Mouse (Mus musculus) hindbrain, embryonic 12.5 days (tissue): Measurements from ENCODE around the gene Itga9. TPM values are rescaled to one million over a fixed set of nuclear protein-coding genes. Genes with fewer than 3 reads are reported as not detected.

ENCODE experiments used
- ATAC-seq: fragments of 200-750 bp; cut with Nextera tagmentation; 2 replicates; pipeline ENCODE4 v1.8.0; 2017; ENCODE audit warnings: moderate TSS enrichment; ENCODE audit not compliant: low FRiP score
- H3K27ac ChIP-seq: fragments of 300-500 bp; sonication (generic); 2 replicates; pipeline ENCODE4 v1.5.1; 2016; ENCODE audit warnings: mild to moderate bottlenecking
- H3K27me3 ChIP-seq: fragments of 300-500 bp; sonication (generic); 2 replicates; pipeline ENCODE4 v1.6.1; 2016; ENCODE audit warnings: mild to moderate bottlenecking
- H3K36me3 ChIP-seq: fragments of 300-500 bp; sonication (generic); 2 replicates; pipeline ENCODE4 v1.6.1; 2016; ENCODE audit warnings: mild to moderate bottlenecking
- H3K4me1 ChIP-seq: fragments of 300-500 bp; sonication (generic); 2 replicates; pipeline ENCODE4 v1.6.1; 2016
- H3K4me2 ChIP-seq: fragments of 300-500 bp; sonication (generic); replicated peaks from 2 replicates; pipeline ENCODE4 v1.6.1; 2016; ENCODE audit warnings: mild to moderate bottlenecking
- H3K4me3 ChIP-seq: fragments of 300-500 bp; sonication (generic); 2 replicates; pipeline ENCODE4 v1.5.1; 2016; ENCODE audit warnings: mild to moderate bottlenecking
- H3K9ac ChIP-seq: fragments of 300-500 bp; sonication (generic); 2 replicates; pipeline ENCODE4 v1.6.1; 2016; ENCODE audit warnings: mild to moderate bottlenecking, moderate library complexity
- H3K9me3 ChIP-seq: fragments of 300-500 bp; sonication (generic); replicated peaks from 2 replicates; pipeline ENCODE4 v1.6.1; 2016; ENCODE audit warnings: mild to moderate bottlenecking
- WGBS: fragments of 180-500 bp; shearing (Covaris S2); methylation state at CpG from one replicate; pipeline ENCODE4 v1.1.7; 2016; 5-methylcytosine and 5-hydroxymethylcytosine counted together
- polyA plus RNA-seq: library from polyadenylated mRNA; unstranded; fragments of >200 nt; fragmentation: Nextera tagmentation; extraction: Ambion mirVana; gene quantifications from 2 replicates; pipeline ENCODE4 v1.2.1, GENCODE M21; 2016

The Itga9 gene
- 12.4 and 12.7 TPM in 2 replicates for polyA plus RNA-seq

DNA sequence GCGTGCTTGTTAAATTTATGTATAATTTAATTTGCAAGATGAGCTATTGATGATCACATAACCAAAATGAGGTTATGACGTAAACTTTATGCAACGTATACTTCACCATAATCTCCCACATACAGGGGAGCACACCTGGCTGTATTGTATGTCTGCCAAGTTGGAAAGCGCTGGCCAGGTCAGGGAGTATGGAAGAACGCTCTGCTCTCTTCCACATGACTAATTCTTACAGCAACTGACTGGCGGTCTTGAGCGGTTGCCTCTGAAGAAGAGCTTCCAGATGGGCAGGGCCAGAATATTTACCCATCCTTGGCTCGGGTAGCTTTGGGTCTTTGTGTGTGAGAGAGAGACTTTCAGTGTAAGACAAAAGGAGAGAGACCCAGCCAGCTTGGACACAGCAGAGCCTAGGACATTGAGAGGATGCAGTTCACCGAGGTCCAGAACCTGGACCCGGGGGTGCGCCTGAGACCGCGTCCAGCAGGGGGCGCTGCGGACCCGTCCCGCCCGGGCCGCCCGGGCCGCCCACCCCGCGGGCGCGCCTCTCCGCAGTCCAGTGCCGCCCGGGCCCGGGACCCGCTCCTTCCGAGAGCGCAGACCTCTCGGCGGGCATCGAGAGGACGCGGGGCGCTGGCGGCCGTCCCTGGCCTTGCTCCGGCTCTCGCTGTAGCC lies at the start of gene Itga9:
Gene Itga9 (plus strand): TSS at position 543 of the 669 bp plus-strand sequence.
- Histone ChIP-seq H3K4me3 (peak within 1 kb of the TSS; percentile 61), H3K27me3 (peaks cover 44% of the 10 kb centered on the region), H3K27ac (peak within 1 kb of the TSS; percentile 40; the same call in 1 of the 2 replicates), H3K9me3 (no peaks in the 10 kb centered on the region), H3K9ac (peak within 1 kb of the TSS; percentile 87), H3K36me3 (no peaks in the 10 kb centered on the region), H3K4me2 (peak within 1 kb of the TSS; percentile 88), H3K4me1 (peaks cover 12% of the 10 kb centered on the region)
- peak; percentile 85 for ATAC-seq
- 12% methylated on average over 42 of the region's 42 CpGs for WGBS

DNA sequence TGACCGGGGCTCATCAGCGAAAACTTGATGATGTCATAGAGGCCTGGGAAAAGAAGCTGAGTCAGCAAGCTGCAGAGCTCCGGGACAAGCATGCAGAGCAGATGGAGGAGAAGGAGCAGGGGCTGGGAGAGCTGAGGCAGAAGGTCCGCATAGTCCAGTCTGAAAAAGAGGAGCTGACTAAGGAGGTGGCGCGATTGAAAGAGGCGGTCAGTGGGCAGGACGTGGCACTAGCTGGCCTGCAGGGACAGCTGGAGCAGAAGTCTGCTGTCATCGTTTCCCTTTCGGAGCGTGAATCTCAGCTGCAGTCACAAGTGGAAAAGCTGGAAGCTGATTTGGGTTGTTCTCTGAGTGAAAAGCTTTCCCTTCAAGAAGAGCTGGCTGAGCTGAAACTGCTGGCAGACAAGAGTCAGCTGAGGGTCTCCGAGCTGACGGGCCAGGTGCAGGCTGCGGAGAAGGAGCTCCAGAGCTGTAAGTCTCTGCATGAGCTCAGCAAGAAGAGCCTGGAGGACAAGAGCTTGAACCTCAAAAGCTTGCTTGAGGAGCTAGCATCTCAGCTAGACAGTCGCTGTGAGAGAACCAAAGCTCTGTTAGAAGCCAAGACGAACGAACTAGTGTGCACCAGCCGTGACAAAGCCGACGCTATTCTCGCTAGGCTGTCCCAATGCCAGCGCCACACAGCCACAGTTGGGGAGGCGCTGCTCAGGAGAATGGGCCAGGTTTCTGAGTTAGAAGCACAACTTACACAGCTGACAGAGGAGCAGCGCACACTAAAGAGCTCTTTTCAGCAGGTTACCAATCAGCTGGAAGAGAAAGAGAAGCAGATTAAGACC lies 49.3 kb upstream of the Itga9 start:
- Histone ChIP-seq H3K4me2 (no peak overlapping the region), H3K4me1 (no peaks in the 10 kb centered on the region), H3K27ac (no peak overlapping the region), H3K4me3 (no peak overlapping the region), H3K27me3 (no peaks in the 10 kb centered on the region), H3K36me3 (peaks cover 83% of the 10 kb centered on the region), H3K9ac (no peak overlapping the region), H3K9me3 (no peaks in the 10 kb centered on the region)
- no peak for ATAC-seq
- WGBS, result 82% methylated on average over 24 of the region's 24 CpGs

DNA sequence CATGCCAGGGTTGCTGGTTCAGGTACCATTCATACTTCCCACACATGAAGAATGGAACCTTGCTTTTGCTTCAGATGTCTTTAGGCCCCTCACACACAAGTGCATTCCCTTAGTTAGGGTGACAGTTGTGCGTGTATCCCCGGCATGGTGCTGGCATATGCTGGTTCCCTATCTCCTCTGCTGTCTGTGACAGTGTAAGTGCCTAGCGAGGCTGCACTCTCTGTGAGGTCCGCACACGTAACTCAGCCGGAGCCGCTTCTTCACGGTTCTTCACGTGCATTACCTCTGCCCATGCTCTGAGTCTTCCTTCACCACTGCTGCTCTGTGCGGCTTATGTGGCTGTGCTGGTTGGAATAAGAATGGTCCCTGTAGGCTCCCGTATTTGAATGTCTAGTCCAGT lies 43.1 kb upstream of the Itga9 start:
- Histone ChIP-seq H3K4me1 (no peaks in the 10 kb centered on the region), H3K9ac (no peak overlapping the region), H3K4me2 (no peak overlapping the region), H3K27ac (no peak overlapping the region), H3K36me3 (peaks cover 92% of the 10 kb centered on the region), H3K27me3 (no peaks in the 10 kb centered on the region), H3K9me3 (no peaks in the 10 kb centered on the region), H3K4me3 (no peak overlapping the region)
- 94% methylated on average over 11 of the region's 11 CpGs for WGBS
- no peak for ATAC-seq

DNA sequence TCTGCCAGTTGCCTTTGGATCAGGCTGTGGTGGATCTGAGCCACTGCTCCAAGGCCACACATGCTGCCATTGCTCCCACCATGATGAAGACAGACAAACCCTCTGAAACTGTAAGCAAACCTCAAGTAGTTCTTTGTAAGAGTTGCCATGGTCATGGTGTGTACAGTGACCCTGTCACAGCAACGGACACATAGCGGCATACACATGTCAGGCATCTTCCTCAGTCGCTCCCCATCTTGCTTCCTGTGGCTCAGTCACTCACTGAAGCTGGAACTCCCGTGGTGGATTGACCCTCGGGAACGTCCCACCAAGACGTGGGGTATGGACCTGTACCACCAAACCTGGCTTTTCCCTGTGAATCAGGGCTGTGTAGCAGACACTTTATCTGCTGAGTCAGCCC lies 42.6 kb upstream of the Itga9 start:
- no peak for ATAC-seq
- 94% methylated on average over 7 of the region's 7 CpGs for WGBS
- no peak overlapping the region for H3K27ac ChIP-seq

DNA sequence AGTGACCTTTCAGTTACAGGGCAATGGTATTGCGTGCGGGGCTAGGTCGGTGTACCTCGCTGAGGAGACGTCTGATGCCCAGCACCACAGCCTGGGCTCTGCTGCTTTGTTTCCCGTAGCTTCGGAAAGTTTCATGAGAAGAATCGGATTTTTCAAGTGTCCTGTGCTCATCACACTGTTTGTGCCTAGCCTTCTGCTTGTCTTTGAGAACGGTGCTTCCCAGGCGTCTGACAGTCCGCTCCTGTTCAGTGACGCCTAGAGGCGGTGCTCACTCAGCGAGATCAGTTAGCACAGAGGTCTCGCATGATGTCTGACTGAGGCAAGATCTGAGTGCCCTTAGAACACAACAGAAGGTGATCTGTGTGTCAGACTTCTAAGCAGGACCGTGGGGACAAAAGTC lies 41.8 kb upstream of the Itga9 start:
- no peaks in the 10 kb centered on the region for H3K9me3 ChIP-seq
- H3K27me3 ChIP-seq, result no peaks in the 10 kb centered on the region
- H3K27ac ChIP-seq, result no peak overlapping the region
- H3K4me1 ChIP-seq, result no peaks in the 10 kb centered on the region
- peaks cover 88% of the 10 kb centered on the region for H3K36me3 ChIP-seq
- ATAC-seq, result no peak
- H3K9ac ChIP-seq, result no peak overlapping the region
- H3K4me2 ChIP-seq, result no peak overlapping the region
- 91% methylated on average over 16 of the region's 16 CpGs for WGBS
- no peak overlapping the region for H3K4me3 ChIP-seq

More for the DNA sequence above, 42.6 kb upstream of the Itga9 start:
- Histone ChIP-seq H3K4me3 (no peak overlapping the region), H3K9me3 (no peaks in the 10 kb centered on the region), H3K4me2 (no peak overlapping the region), H3K36me3 (peaks cover 88% of the 10 kb centered on the region), H3K27me3 (no peaks in the 10 kb centered on the region), H3K4me1 (no peaks in the 10 kb centered on the region), H3K9ac (no peak overlapping the region)

DNA sequence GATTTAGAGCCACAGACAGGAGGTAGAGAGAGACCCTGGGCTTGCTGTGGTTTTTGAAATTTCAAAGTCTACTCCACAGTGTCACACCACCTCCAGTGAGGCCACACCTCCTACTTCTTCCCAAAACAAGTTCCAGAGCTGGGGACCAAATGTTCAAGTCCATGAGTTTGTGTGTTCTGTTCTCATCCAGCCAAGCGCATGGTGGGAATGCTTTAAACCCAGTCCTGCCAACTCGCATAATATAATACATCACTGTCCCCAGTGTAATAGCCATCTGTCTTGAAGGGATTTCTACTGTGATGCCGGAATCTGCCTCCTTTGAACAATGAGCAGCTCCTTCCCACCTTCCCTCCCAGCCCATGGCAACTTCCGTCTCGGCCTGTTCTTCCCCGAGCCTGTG lies 37.2 kb upstream of the Itga9 start:
- H3K9ac ChIP-seq, result no peak overlapping the region
- no peak overlapping the region for H3K4me2 ChIP-seq
- no peak overlapping the region for H3K27ac ChIP-seq
- WGBS, result 89% methylated on average over 6 of the region's 6 CpGs
- H3K36me3 ChIP-seq, result peaks cover 77% of the 10 kb centered on the region
- H3K9me3 ChIP-seq, result no peaks in the 10 kb centered on the region
- no peaks in the 10 kb centered on the region for H3K4me1 ChIP-seq
- H3K4me3 ChIP-seq, result no peak overlapping the region
- ATAC-seq, result no peak
- H3K27me3 ChIP-seq, result no peaks in the 10 kb centered on the region

DNA sequence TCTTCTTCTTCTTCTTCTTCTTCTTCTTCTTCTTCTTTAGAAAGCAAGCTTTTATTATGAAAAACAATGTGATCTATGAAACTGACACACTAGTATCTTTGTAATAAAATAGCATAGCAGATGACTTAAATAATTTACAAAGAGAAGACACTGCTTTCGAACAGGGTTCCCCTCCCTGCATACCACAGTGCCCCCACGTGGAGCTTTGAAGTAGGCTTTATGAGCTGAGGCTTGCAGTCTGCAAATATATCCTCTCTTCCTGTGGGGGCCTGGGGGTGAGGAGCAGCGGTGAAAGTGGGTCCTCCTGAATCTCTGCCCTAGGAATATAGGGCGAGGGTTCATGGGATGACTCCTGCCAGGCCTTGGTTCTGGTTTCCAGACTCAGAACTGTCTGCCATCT lies 35.6 kb upstream of the Itga9 start:
- Histone ChIP-seq H3K4me1 (no peaks in the 10 kb centered on the region), H3K4me3 (no peak overlapping the region), H3K27me3 (no peaks in the 10 kb centered on the region), H3K9ac (no peak overlapping the region), H3K4me2 (no peak overlapping the region), H3K27ac (no peak overlapping the region), H3K9me3 (no peaks in the 10 kb centered on the region), H3K36me3 (peaks cover 72% of the 10 kb centered on the region)
- no peak for ATAC-seq
- 85% methylated on average over 4 of the region's 4 CpGs for WGBS

DNA sequence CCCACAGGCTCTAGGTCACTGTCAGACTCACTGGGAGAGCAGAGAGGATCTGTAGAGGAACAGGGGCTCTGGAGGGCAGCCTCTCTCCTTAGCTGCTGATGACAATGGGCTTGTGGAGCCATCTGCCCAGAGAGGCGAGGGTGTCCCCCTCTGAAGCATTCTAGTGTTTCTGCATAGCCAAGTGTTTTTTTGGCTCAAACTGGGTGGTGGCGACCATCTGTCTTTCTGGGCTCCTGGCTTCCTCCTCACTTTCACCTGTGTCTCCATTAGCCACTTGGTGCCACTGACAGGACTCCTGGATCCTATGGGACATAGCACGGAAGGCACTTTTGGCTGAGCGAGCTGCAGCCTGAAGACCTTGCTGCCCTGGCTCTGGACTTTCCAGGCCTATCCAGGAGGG lies 34.8 kb upstream of the Itga9 start:
- ATAC-seq, result no peak

DNA sequence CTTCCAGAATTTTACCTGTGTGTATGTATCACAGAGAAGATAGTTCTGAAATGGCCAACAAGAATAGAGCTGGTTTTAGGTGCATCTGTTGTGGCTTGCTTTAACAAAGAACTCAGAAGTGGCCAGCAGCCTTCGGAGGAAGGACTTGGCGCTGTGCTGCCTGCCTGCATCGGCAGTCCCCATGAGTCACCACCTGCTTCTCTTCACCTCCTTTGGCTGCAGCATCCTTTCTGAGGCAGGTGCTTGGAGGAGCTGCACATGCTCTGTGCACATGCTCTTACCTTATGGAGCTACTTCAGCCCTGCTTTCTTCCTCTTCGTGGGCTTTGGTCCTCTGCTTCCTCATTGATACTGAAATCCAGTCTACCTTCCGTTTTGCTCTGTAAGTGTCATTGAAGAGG lies 31.6 kb upstream of the Itga9 start:
- no peaks in the 10 kb centered on the region for H3K9me3 ChIP-seq
- no peak overlapping the region for H3K9ac ChIP-seq
- no peak overlapping the region for H3K27ac ChIP-seq
- H3K4me1 ChIP-seq, result no peaks in the 10 kb centered on the region
- peaks cover 71% of the 10 kb centered on the region for H3K36me3 ChIP-seq
- H3K27me3 ChIP-seq, result no peaks in the 10 kb centered on the region
- 94% methylated on average over 5 of the region's 5 CpGs for WGBS
- H3K4me2 ChIP-seq, result no peak overlapping the region
- ATAC-seq, result no peak
- no peak overlapping the region for H3K4me3 ChIP-seq

More for the DNA sequence above, 34.8 kb upstream of the Itga9 start:
- Histone ChIP-seq H3K36me3 (peaks cover 71% of the 10 kb centered on the region), H3K4me2 (no peak overlapping the region), H3K9ac (no peak overlapping the region), H3K9me3 (no peaks in the 10 kb centered on the region), H3K4me1 (no peaks in the 10 kb centered on the region), H3K27ac (no peak overlapping the region), H3K27me3 (no peaks in the 10 kb centered on the region), H3K4me3 (no peak overlapping the region)
- 86% methylated on average over 4 of the region's 4 CpGs for WGBS

DNA sequence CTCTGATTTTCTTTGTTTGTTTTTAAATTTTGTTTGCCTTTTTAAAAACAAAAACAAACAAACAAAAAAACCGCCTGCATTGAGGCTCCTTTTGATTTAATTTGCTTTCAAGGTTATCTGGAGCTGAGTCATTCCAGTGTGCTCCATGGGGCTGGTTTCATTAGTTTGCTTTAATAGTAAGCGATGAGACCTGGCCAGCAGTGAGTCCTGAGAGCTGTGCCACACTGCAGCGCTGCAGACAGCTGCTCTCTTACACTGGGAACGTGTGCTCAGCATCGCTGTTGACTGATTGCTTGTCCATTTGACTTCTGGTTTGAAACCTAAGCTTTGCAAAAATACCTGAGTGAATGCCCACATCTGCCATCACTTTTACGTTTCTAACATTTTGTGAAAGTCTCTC lies 26.1 kb upstream of the Itga9 start:
- H3K36me3 ChIP-seq, result peaks cover 62% of the 10 kb centered on the region
- H3K4me2 ChIP-seq, result no peak overlapping the region
- H3K27ac ChIP-seq, result no peak overlapping the region
- H3K4me1 ChIP-seq, result no peaks in the 10 kb centered on the region
- no peak overlapping the region for H3K4me3 ChIP-seq
- no peak overlapping the region for H3K9ac ChIP-seq
- no peak for ATAC-seq
- H3K9me3 ChIP-seq, result no peaks in the 10 kb centered on the region
- H3K27me3 ChIP-seq, result no peaks in the 10 kb centered on the region
- WGBS, result 71% methylated on average over 6 of the region's 6 CpGs

DNA sequence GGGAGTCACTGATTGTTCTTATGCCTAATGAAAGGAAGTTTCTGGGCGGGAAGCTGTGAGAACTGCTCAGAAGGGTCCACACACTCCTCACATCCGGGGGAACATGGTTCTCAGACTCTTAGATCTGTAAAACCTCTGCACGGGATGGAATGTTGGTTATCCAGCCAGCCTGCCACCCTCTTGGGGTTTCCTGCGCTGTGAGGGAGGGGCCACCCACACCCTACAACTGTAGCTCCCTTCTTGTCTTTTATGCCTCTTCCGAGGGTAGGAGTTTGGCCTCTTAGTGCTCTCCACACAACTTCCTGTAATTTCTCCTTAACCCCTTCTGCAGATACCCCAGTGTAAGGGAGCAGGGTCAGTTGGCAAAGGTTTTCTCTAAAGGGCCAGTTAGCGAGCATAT lies 23.7 kb upstream of the Itga9 start:
- Histone ChIP-seq H3K36me3 (peaks cover 47% of the 10 kb centered on the region), H3K9ac (no peak overlapping the region), H3K4me2 (no peak overlapping the region), H3K9me3 (no peaks in the 10 kb centered on the region), H3K27me3 (no peaks in the 10 kb centered on the region), H3K27ac (no peak overlapping the region), H3K4me1 (no peaks in the 10 kb centered on the region), H3K4me3 (no peak overlapping the region)
- ATAC-seq, result no peak
- WGBS, result 81% methylated on average over 6 of the region's 6 CpGs

DNA sequence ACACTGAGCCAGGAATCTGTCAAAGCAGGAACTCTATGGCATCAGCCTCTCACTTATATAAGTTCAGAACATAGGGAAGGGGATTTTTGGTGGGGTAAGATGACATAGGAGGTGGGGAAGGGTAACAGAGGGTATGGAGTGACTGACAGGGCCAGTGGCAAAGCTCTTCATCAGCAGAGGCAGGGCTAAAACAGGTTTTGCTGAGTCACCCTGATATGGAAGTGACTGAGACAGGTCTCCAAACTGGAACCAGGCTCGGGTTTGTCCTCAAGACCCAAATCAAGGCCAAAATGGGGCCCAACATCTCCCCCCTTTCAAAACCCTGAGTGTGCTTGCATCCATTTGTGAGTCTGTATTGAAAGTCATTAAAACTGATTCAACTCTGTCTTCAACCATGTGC lies 21.7 kb upstream of the Itga9 start:
- ATAC-seq, result no peak
- H3K9me3 ChIP-seq, result no peaks in the 10 kb centered on the region
- no peak overlapping the region for H3K4me2 ChIP-seq
- peaks cover under 1% of the 10 kb centered on the region; the same call in 1 of the 2 replicates for H3K4me1 ChIP-seq
- no peak overlapping the region for H3K4me3 ChIP-seq
- H3K36me3 ChIP-seq, result peaks cover 28% of the 10 kb centered on the region
- H3K9ac ChIP-seq, result no peak overlapping the region
- 83% methylated on average over 1 of the region's 1 CpGs for WGBS
- no peak overlapping the region for H3K27ac ChIP-seq
- H3K27me3 ChIP-seq, result no peaks in the 10 kb centered on the region
